Mouse (Mus musculus) kidney, adult 2 months (tissue): ENCODE measurements around the gene Atp11a.

Experiments
- CTCF ChIP-seq: fragments of 200-500 bp; conservative IDR thresholded peaks from 2 replicates; pipeline ENCODE4 v1.5.1; 2011; ENCODE audit warnings: low read depth, mild to moderate bottlenecking, control low read depth, low read length, moderate library complexity, mixed read lengths; ENCODE audit not compliant: insufficient read depth, insufficient read length
- POLR2A ChIP-seq: fragments of 200-500 bp; IDR thresholded peaks from one replicate; pipeline ENCODE4 v1.6.1; 2011; ENCODE audit warnings: low read depth, low read length, control low read depth

- TF ChIP-seq CTCF (no peak), POLR2A (no peak)
Observed at GRCm38 (mm10) chr8:12715861-12716585, 40.8 kb upstream of the Atp11a start.
